Mouse (Mus musculus) lung, postnatal 10 days (tissue): ENCODE results near the gene Isg20l2.

Source experiments
- DNase-seq: peaks from one replicate; pipeline ENCODE4 v3.0.0; 2021

The Isg20l2 gene

DNA sequence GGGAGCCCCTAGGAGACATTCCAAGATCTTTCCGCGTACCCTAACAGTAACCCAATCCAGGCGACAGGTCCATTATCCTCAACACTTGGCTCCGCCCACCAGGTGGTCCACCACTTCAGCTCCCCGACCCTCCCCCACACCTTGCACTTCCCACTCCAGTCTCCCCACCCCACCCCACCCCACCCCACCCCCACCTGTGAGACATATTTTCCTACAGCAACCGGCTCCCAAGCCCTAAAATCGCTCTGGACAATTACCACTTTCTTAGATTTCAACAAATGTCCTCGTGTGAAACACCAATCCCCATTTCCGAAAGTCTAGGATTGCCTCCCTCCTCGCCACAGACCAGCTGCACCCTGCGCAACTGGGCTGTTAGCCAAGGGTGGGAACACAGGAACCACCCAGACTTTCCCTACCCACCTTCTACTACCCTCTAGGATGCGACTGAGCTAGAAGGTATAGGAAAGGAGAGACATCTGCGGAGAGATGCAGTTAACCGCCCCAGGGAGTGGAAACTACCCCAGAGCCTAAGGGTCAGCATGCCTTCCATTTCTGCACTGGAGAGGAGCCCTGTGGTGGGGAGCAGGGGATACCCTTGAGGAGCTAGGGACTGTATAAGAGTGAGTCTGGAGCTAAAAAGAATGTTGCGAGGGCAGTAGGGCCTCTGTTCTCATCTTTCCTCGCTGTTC is 19.3 kb downstream of the Isg20l2 start:
- DNase-seq: no peak

DNA sequence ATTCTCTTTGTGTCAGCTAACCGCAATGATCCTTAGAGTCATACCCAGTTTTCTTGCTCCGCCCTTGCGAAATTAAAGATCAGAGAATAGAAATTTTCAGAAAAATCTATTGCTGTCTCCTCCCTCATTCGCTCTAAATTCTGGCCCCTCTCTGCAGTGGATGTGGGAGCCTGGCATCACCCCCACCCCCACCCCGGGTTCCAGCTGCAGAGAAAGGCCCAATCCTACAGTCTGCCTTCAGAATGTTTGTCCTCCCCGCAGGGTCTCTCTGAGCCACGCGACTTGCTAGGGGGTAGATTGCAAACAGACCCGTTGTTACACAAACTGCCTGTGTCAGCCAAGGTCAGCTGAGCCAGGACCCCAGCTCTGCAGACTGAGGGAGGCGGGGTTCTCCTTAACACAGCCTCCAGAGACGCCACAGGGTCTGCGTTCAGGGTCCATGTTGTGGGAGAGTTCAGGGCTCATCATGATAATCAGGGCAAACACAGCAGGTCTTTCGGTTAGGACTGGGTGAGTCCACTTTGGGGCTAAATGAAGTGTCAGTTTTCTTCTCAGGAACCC is 19.9 kb downstream of the Isg20l2 start:
- no peak for DNase-seq

DNA sequence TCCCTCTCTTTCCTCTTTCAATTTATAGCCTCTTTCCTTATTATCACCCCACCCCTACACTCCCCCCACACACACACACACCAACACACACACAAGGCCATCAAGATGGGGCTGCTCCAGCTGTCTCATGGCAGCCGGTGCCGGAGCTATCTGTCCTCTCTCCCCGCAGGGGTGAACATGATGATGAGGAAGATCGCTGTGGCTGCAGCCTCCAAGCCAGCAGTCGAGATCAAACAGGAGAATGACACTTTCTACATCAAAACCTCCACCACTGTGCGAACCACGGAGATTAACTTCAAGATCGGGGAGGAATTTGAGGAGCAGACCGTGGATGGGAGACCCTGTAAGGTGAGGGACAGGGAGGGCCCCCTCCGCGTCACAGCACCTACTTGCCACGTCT is 21.8 kb downstream of the Isg20l2 start:
- DNase-seq: no peak

DNA sequence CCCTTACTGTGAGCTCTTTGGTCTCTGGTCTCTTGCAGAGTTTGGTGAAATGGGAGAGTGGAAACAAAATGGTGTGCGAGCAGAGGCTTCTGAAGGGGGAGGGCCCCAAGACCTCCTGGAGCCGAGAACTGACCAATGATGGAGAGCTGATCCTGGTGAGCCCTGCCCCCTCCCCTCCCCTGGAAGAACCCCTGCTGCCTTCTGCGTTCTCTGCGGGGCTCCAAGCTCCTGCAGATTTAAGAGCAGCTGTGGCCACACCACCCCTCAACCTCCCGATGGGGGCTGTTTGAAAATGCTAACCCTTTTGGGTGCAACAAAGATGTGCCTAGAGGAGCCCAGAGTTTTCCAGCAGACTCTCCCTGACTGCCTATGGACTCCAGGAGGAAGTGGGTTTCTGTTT is 22.3 kb downstream of the Isg20l2 start:
- DNase-seq: peak; percentile 68

DNA sequence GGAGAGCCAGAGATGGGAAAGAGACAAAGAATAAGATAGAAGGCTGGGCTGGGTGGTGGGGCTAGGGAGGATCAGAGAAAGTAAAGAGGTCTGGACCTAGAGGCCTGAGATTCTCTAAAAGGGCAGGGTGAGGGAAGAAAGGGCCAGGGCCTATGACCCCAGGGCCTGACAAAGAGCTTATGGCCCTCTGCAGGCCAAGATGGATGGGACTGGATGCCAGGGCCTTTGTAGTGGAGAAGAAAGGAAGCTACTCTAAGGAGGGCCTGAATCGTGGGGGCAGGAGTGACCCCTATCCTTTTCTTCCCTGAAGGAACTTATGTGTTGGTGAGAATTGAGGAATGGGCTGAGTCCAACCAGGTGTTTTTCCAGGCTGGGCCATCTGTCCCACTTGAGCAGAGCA is 27.9 kb downstream of the Isg20l2 start:
- DNase-seq: no peak

DNA sequence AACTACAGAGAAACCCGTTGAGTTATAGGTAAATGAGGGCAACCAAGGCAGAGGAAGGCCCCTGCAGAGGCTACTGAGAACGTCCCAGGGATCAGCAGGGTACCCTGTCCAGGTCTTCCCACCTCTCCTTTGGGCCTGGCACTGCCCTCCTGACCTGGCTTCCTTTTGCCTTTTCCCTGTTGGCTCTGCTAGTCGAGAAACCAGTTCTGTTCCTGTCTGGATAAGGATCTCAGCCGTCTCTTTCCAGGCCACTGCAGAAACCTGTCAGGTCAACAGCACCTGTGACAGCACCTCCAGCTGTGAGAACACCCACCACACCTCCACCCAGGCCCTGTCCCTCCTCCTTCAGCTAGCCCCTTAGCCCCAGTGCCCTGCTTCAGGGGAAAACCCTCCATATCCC is 28.4 kb downstream of the Isg20l2 start:
- DNase-seq: no peak

DNA sequence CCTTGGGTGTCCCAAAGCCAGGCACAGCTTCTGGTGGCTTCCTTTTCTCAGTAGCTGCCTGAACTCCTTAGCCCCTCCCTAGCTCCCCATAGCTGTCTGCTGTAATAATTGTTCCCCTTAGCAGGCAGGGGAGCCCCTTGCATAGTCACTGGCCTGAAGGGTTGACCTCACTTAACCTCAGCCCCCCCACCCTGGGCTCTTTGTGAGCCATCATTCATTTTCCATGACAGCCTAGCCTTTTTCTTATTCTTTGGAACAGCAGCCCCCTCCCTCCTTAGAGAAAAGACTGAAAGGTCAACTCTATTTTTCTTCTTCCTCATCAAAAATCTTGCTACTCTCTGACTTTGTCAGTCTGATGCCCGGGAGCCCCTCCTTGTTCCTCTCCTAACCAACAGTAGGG is 28.9 kb downstream of the Isg20l2 start:
- no peak for DNase-seq

DNA sequence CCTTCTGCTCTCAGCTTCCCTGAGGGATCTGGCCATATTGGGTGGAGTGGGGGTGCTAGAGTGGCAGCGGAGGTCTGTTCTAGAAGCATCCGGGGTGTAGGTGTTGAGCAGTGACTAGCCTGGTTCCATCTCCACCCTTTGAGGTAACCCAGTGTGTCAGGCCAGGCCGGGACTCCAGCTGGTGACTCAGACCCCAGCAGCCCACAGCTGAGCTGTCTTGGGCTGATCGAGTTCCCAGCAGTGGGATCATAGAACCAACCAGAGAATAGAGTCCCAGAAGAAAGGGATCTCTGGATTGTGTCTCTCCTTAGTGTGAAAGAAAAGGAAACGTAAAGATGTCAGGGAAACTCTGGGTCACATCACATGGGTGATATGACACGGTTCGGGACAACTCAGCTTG is 29.3 kb downstream of the Isg20l2 start:
- no peak for DNase-seq

DNA sequence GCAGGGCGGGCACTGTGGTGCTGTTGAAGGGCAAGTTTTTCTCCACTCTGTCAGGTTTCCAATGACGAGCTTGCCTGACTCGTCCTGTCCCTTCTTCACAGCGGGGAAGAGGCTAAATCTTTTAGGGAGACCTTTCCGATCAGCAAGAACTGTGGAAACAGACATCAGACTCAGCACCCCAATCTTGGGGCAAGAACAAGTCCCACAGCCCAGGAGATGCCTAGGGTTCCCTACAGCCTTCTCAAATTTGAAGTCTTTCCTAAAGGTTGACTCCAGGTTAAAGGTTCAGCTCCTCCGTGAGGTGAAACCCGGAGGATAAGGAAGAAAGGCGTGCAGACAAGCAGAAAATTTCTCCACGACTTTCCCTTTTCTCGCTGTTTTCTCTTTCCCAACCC is 30.1 kb downstream of the Isg20l2 start:
- no peak for DNase-seq

DNA sequence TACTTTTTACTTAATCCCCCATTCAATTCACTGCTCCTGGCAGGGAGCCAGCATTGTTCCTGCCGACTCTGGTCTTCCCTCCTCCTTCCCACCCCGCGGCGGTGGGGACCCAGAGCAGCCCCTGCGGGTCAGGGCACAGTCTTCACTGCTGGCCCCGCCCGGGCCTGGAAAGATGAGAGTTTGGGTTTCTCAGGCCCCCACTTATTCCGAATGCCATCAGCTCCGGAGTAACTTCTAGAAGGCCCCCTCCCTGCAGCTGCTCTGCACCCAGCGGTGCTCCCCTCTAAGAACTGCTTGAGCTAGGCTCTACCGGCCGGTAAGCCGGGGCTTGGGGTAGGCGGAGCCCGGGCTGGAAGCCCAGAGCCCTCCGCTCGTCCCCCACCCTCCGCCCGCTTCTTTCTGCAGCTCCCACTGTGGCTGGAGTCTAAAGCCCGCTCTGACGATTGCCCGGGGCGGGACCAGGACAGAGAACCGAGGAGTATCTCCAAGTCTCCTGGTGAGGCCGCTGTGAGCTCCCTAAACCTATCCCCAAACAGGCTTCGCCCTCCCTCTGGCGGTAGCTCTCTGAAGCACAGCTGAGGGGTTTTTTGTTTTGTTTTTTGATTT is 30.6 kb downstream of the Isg20l2 start:
- peak; percentile 97 for DNase-seq

DNA sequence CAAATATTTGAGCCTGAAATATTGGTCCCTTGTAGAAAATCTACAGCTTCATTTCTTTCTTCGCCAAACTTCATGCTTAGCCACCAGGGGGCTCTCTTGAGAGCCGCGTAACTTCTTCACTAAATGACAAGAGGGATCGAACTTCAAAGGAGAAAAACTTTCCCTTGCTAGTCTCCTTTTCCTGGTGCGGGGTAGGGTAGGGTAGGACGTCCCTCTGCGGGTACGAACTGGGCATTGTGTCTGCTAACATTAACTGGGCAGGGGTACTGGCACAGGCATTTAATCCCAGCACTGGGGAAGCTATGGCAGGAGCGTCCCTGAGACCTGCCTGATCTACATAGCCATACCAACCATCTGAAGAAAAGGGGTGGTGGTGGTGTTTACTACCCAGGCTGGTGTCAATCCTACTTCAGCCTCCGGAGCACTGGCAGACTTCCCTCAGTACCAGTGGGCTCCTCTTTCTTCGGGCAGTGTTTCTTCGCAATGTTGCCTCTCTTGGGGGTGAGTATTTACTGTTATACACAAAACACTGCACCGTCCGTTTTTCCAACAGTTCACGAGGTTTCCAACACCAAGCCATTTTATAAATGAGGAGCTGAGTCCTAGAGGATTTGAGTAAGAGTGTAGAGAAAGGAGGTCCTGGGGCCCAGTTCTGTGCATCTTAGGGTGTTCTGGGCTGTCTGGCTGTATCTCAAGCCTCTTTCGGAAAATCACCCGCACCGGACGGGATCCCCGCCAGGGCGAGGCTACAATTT is 40.2 kb downstream of the Isg20l2 start:
- DNase-seq: peak; percentile 77

DNA sequence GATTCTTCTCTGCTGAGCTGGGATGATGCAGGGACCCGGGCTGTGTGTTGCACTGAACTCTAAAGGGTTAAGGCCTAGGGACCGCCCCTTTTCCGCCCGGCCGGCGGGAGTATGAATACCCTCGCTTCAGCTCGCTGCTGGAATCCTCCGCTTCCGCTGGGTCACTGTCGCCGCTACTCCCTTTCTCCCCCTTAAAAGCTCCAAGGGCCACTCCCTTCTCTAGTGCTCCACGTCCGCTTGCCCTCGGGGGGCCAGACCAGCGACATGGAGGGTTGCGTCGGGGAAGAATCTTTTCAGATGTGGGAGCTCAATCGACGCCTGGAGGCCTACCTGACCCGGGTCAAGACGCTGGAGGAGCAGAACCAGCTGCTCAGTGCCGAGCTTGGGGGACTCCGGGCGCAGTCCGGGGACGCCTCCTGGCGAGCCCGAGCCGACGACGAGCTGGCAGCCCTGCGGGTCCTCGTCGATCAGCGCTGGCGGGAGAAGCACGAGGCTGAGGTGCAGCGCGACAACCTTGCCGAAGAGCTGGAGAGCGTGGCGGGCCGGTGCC is 40.9 kb downstream of the Isg20l2 start, which contains the start of gene Nes:
TSS of gene Nes (plus strand) at position 140 of the 550 bp plus-strand sequence.
- peak; percentile 93 for DNase-seq

DNA sequence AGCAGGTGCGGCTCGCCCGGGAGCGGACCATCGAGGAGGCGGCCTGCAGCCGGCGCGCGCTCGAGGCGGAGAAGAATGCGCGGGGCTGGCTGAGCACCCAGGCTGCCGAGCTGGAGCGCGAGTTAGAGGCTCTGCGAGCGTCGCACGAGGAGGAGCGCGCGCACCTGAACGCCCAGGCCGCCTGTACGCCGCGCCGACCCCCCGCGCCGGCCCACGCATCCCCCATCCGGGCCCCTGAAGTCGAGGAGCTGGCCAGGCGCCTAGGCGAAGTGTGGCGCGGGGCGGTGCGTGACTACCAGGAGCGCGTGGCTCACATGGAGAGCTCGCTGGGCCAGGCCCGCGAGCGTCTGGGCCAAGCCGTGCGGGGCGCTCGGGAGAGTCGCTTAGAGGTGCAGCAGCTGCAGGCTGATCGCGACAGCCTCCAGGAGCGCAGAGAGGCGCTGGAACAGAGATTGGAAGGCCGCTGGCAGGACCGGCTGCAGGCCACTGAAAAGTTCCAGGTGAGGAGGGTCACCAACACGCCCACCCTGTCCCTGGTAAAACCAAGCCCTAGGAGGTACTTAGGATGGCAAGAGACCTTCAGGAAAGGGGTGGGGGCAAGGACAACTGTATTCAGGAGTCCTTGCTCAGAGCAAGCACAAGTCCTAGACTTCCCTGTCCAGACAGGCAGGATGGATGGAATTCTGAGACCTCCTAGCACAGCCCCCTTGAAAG is 41.5 kb downstream of the Isg20l2 start:
- DNase-seq: no peak

DNA sequence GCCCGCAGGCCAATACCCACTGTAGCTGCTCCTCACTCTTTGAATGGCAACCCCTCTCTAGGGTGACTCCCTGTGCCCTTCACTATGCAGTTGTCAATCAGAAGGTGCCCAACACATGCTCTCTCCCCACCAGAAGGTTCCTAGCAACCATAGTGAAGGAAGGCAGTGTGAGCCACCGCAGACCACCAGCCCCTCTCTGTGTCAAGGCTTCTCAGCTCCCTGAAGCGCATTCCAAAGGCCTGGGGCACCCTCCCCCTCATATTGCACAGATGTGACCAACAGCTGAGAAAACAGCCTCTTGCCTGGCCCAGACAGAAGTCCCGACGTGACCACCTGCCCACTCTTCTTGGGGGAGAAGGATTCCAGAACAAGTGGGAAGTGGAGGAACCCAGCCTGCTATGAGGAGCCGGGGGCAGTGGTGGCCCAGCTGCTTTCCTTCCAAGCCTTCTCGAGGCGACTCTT is 42.1 kb downstream of the Isg20l2 start:
- no peak for DNase-seq

DNA sequence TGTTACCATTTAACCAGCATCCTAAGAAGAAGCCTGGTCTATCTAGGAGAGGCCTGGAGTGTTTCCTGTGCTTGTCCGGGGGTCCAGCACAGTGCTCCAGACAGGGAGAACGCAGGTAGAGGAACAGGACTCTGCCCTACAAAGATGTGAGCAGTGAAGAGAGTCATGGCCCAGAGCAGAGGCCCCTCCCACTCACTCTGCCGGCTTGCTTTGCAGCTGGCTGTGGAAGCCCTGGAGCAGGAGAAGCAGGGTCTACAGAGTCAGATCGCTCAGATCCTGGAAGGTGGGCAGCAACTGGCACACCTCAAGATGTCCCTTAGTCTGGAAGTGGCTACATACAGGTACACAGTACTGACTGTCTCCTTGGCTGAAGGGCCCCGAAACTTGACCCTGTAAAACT is 42.7 kb downstream of the Isg20l2 start:
- DNase-seq: no peak

DNA sequence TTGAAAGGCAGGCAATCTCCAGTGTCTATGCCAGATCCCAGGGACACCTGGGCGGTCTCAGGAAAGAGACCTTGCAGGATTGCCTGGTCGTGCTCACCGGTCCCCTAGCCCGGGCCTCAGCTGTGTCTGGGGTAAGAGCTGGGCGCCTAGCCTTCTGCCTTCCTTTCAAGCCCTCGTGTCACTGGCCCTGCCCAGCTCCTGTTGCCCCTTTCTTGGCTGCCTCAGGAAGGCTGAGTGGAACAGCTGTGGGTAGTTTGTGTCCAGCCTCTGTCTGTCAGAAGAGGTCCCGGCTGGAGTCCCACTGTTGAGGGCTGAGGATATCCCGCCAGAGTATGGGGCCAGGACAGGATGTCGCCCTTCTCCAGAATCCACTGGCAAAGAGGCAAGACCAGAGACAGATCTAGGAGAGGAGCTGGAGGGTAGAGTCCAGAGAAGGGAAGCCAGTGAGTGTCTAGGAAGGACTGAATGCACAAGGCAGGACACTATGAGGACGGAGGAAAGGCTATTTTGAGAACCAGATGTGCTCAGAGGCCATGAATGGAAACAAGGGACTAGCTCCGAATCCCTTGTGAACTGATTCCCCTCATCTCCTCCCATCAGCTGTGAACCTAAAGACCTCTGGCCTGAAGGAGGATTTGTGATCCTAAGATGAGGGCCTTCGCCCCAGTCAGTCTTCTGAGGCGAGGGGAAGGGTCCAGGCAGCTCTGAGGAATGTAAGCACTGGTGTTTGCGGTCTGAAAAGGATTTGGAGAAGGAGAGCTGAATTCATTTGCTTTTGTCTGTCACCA is 43.7 kb downstream of the Isg20l2 start:
- DNase-seq: no peak

DNA sequence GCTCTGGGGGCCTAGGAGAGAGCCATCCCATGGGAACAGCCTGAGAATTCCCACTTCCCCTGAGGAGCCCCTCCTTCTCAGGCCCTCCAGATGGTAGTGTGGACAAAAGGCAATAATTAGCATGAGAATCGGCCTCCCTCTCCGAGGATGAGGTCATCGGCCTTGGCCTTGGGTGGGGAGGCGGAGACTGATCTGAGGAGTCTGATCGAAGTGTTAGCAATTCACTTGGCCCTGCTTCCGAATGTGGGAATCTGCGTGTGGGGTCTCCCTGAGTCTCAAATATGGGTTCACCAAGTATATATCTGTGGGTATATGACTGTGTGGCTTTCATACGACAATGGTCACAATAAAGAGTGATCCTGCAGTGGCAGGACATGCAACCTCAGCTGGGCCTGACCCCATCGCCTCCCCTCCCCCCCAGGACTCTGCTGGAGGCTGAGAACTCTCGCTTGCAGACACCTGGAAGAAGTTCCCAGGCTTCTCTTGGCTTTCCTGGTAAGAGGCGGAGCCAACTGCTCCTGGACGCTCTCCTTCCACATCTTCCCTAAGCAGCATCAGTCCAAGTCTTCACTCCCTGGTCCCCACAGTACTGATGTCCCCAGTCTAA is 44.4 kb downstream of the Isg20l2 start:
- DNase-seq: peak; percentile 74

DNA sequence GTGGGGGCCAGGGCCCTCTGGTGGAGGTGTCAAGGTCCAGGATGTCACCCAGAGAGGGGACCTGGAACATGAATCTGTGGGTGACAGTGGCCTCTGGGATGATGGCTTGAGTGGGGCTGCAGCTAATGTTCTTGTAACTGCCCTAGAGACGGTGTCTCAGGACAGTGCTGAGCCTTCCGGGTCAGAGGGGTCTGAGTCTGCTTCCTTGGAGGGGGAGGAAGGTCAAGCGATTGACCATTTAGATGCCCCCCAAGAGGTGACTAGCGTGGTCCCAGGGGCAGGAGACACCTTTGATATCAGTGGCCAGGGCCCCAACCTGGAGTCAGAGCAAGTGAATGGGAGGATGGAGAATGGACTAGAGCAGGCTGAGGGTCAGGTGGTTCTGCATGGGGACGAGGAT is 49.4 kb downstream of the Isg20l2 start:
- no peak for DNase-seq

DNA sequence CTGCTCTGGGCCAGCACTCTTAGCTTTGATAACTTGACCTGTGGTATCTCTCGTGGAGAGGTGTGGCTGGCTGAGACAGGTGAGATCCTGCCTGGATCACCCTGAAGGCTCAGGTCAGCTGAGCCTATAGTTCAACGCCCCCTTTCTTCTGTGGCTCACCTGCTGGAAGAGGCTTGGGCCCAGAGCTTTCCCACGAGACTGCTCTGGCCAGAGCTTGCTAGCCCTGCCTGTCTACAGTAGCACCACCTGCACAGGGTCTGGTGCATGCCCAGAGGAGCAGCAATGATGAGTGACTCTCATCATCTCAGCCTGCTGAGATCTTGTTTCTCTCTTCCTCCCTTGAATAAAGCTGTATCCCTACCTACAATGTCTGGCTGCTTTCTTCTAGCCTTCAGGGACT is 50.0 kb downstream of the Isg20l2 start:
- DNase-seq: no peak

DNA sequence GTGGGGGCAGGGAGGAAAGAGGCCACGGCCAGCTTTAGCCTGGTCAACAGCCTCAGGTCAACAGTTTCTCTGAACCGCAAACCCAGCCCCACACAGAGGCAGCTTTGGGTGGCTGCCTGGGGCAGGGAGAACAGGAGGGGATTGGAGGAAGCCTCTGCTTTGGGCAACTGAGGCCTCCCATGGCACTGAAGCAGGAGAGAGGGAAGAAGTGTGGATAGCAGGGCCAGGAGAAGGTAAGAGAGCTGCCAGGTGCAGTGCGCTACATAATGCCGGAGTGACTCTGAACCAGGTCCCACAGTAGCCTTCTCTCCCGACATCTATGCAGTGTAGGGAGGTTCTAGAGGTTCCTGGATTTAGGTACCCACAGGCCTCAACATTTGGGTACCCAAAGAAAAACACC is 50.6 kb downstream of the Isg20l2 start:
- DNase-seq: no peak

DNA sequence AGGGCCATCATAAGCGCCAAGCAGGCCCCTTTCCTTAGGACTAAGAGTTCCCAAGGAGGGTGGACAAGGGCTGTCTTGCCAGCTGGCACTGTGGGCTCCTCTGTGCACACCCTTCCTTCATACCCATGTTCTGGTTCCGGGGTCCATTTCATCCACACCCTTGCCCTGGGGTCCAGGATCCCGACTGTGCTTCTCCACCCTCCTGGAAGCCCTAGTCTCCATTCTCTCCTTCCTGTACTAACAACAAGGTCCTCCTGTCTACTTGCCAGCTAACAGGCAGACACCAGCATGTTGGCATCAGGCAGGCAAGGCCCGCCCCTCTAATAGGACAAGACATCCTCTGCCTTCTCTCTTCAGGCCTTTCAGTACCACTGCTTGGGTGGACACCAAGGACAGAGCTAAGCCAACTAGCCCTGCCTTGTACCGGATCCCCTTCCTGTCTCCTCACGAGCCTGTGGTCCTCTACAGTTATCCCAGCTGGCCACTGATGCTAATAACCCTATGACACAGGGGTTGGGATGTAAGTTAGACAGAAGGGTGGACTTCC is 51.2 kb downstream of the Isg20l2 start:
- peak; percentile 44 for DNase-seq
